Mouse (Mus musculus) thymus, adult 2 months (tissue): Measurements from ENCODE around the gene Asxl1. TPM values are rescaled to one million over a fixed set of nuclear protein-coding genes. Genes with fewer than 3 reads are reported as not detected.

Experiments used
- DNase-seq: peaks from one replicate; pipeline ENCODE4 v3.0.0; 2021
- H3K27ac ChIP-seq: fragments of 200-500 bp; 2 replicates; pipeline ENCODE4 v1.5.1; 2012; ENCODE audit warnings: low read length, control low read depth; ENCODE audit not compliant: control insufficient read depth, insufficient read depth
- H3K27me3 ChIP-seq: fragments of 200-500 bp; 2 replicates; pipeline ENCODE4 v1.6.1; 2012; ENCODE audit warnings: mild to moderate bottlenecking, low read length, moderate library complexity, mixed read lengths; ENCODE audit not compliant: control insufficient read depth, insufficient read depth
- H3K36me3 ChIP-seq: fragments of 200-500 bp; 2 replicates; pipeline ENCODE4 v1.6.1; 2012; ENCODE audit warnings: mild to moderate bottlenecking, low read length, moderate library complexity; ENCODE audit not compliant: control insufficient read depth, insufficient read depth
- H3K4me1 ChIP-seq: fragments of 200-500 bp; replicated peaks from 2 replicates; pipeline ENCODE4 v1.6.1; 2012; ENCODE audit warnings: low read length; ENCODE audit not compliant: control insufficient read depth, insufficient read depth
- H3K4me3 ChIP-seq: fragments of 200-500 bp; 2 replicates; pipeline ENCODE4 v1.5.1; 2012; ENCODE audit warnings: mild to moderate bottlenecking, low read length, control low read depth, moderate library complexity; ENCODE audit not compliant: control insufficient read depth, insufficient read depth
- CTCF ChIP-seq: fragments of 200-500 bp; IDR thresholded peaks from 2 replicates; pipeline ENCODE4 v1.5.1; 2012; ENCODE audit warnings: mild to moderate bottlenecking, control low read depth, low read length, moderate library complexity, borderline replicate concordance; ENCODE audit not compliant: control insufficient read depth, poor library complexity, insufficient read depth; ENCODE audit errors: extremely low read depth
- POLR2A ChIP-seq: fragments of 200-500 bp; IDR thresholded peaks from 2 replicates; pipeline ENCODE4 v1.6.1; 2012; ENCODE audit warnings: mild to moderate bottlenecking, low read length, control low read depth, moderate library complexity; ENCODE audit not compliant: control insufficient read depth, poor library complexity, insufficient read depth; ENCODE audit errors: extremely low read depth
- WGBS: fragments of 180-500 bp; shearing (Covaris S2); methylation state at CpG from one replicate; pipeline ENCODE4 v1.1.7; 2018; 5-methylcytosine and 5-hydroxymethylcytosine counted together
- polyA plus RNA-seq: library from polyadenylated mRNA; depleted of rRNA; stranded (reverse); fragments of >200 nt; gene quantifications from 2 replicates; pipeline ENCODE4 v1.2.3, GENCODE M21; 2012

Gene Asxl1
- polyA plus RNA-seq, 1 experiment = 30.1 TPM

DNA sequence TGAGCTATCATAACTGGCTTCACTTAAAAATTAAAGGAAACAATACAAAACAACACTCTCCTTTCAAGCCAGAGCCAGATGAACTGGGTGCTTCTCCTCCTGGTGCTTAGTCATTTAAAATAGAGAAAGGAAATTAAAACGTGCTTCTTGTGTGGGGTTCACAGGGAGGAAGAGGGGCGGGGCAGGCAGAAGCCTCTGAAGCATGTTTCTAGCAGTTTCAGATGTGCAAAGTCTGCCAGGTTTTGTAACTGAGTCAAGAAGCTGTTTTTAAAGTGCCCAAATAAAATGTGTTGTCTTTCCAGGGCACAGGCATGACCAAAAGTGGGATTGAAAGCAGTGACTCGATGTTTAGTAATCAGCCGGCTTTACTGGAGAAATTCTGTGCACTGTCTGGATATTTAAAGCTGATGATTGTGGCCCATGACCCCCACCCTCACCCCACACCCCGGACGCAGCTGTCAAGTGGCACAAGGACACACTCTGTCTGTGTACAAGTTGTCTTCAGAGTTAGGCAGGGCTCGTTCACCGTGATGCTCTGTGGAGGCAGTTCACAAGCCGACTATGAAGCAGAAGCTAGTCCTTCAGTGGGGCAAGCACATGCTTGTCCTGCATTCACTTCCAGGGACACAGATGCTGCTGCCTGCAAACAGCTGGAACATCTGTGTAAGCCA is 19.8 kb upstream of the Asxl1 start:
- peaks cover 17% of the 10 kb centered on the region for H3K4me1 ChIP-seq
- H3K27me3 ChIP-seq = no peaks in the 10 kb centered on the region
- TF ChIP-seq CTCF = no peak
- no peak for TF ChIP-seq POLR2A
- WGBS = 43% methylated on average over 9 of the region's 9 CpGs
- peak; percentile 57 for DNase-seq
- H3K4me3 ChIP-seq = no peak overlapping the region
- peak overlapping the region; percentile 14; the same call in 1 of the 2 replicates for H3K27ac ChIP-seq
- peaks cover 27% of the 10 kb centered on the region for H3K36me3 ChIP-seq

DNA sequence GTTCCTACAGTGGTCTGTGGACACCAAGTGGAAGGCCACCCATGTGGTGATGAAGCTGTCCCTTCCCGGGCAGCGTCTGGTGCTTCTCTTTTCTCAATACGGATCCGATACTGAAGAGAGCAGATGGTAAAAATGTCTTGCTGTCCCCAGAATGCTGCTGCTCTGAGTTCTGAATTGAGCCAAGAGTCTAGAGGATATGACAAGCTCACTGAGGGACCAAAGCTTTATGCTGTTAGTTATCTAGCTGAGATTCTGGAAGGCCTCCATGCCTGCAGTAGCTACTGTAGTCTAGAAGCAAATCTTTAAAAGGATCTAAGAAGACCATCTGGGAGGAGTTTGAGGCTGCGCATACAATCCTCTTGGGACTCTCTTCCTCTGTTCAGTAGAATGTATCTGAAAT is 13.4 kb upstream of the Asxl1 start:
- Histone ChIP-seq H3K4me1 (peaks cover 46% of the 10 kb centered on the region), H3K27ac (no peak overlapping the region), H3K36me3 (peaks cover 8% of the 10 kb centered on the region; the same call in 1 of the 2 replicates), H3K27me3 (no peaks in the 10 kb centered on the region), H3K4me3 (no peak overlapping the region)
- no peak for DNase-seq
- TF ChIP-seq CTCF = no peak
- no peak for TF ChIP-seq POLR2A
- WGBS = 97% methylated on average over 5 of the region's 5 CpGs

- no peaks in the 10 kb centered on the region for H3K27me3 ChIP-seq
- H3K27ac ChIP-seq = no peak overlapping the region
- peaks cover 8% of the 10 kb centered on the region; the same call in 1 of the 2 replicates for H3K36me3 ChIP-seq
- TF ChIP-seq CTCF (no peak), POLR2A (no peak)
- 86% methylated on average over 3 of the region's 3 CpGs for WGBS
- no peak overlapping the region for H3K4me3 ChIP-seq
- H3K4me1 ChIP-seq = peaks cover 53% of the 10 kb centered on the region
- DNase-seq = peak; percentile 54
Measured at GRCm38 (mm10) chr2:153332981-153333380, 12.6 kb upstream of the Asxl1 start.

DNA sequence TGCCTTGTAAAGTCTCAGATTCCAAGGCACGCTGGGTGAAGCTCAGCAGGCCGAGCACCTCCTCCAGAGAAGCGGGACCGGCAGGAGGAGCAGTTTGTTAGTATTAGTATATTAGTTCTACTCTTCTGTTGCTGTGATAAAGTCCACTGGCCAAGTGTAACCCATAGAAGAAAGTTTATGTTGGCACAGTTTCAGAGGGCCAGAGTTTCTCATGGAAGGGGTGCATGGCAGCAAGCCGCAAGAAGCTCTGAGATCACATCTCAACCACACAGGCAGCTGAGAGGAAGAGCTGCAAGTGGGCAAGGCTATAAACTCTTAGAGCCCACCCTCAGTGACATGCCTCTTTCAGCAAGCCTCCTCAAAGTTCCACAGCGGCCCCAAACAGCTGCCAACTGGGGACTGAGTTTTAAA is 11.8 kb upstream of the Asxl1 start:
- H3K36me3 ChIP-seq = peaks cover 8% of the 10 kb centered on the region; the same call in 1 of the 2 replicates
- peak; percentile 51 for DNase-seq
- 53% methylated on average over 6 of the region's 6 CpGs for WGBS

GRCm38 (mm10) chr2:153334281-153334680 is 11.3 kb upstream of the Asxl1 start:
- 64% methylated on average over 3 of the region's 3 CpGs for WGBS
- Histone ChIP-seq H3K4me3 (no peak overlapping the region), H3K4me1 (peaks cover 56% of the 10 kb centered on the region), H3K36me3 (peaks cover 8% of the 10 kb centered on the region; the same call in 1 of the 2 replicates), H3K27ac (0 out of 2 replicates have a peak overlapping the region, but pooled peaks have one; percentile 20), H3K27me3 (no peaks in the 10 kb centered on the region)
- DNase-seq = no peak
- TF ChIP-seq CTCF = no peak
- TF ChIP-seq POLR2A = no peak

More for the DNA sequence above, 11.8 kb upstream of the Asxl1 start:
- Histone ChIP-seq H3K4me3 (no peak overlapping the region), H3K4me1 (peaks cover 57% of the 10 kb centered on the region), H3K27ac (peak overlapping the region; percentile 46; the same call in 1 of the 2 replicates), H3K27me3 (no peaks in the 10 kb centered on the region)
- TF ChIP-seq POLR2A = no peak
- no peak for TF ChIP-seq CTCF

DNA sequence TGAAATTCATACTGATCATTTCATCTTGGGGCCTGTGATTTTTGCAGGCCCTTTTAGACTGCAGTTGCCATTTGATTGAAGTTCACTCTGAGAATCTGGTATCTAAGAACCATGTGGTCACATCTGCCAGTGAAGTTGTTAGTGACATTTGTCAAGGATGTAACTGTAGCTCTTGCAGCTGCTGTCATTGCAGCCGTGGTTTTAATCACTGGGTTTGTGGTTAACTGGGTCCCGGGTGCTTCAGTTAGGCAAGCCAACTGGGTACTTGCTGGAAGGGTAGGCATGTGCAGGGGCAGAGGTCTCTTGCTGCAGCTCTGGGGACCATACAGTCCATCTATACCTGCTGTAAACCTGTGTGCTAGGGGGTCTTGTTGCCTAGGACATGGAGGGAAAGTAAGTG is 9.5 kb upstream of the Asxl1 start:
- DNase-seq = peak; percentile 67
- 1% methylated on average over 2 of the region's 2 CpGs for WGBS
- no peak overlapping the region for H3K4me3 ChIP-seq
- no peak for TF ChIP-seq CTCF
- no peak for TF ChIP-seq POLR2A
- no peaks in the 10 kb centered on the region for H3K27me3 ChIP-seq
- peaks cover 50% of the 10 kb centered on the region for H3K4me1 ChIP-seq
- H3K27ac ChIP-seq = no peak overlapping the region
- no peaks in the 10 kb centered on the region for H3K36me3 ChIP-seq

- Histone ChIP-seq H3K4me3 (no peak overlapping the region), H3K27me3 (no peaks in the 10 kb centered on the region), H3K4me1 (peaks cover 41% of the 10 kb centered on the region), H3K36me3 (no peaks in the 10 kb centered on the region), H3K27ac (peak overlapping the region; percentile 69)
- DNase-seq = no peak
- WGBS = 65% methylated on average over 9 of the region's 9 CpGs
- TF ChIP-seq CTCF (no peak), POLR2A (no peak)
Measured at GRCm38 (mm10) chr2:153338361-153339350, 7.0 kb upstream of the Asxl1 start.
